Mouse (Mus musculus): ENCODE data around the gene Pou2f1.
A peak's percentile ranks its signal among the peaks of the same experiment; 100 is the strongest.

The Pou2f1 gene

DNA sequence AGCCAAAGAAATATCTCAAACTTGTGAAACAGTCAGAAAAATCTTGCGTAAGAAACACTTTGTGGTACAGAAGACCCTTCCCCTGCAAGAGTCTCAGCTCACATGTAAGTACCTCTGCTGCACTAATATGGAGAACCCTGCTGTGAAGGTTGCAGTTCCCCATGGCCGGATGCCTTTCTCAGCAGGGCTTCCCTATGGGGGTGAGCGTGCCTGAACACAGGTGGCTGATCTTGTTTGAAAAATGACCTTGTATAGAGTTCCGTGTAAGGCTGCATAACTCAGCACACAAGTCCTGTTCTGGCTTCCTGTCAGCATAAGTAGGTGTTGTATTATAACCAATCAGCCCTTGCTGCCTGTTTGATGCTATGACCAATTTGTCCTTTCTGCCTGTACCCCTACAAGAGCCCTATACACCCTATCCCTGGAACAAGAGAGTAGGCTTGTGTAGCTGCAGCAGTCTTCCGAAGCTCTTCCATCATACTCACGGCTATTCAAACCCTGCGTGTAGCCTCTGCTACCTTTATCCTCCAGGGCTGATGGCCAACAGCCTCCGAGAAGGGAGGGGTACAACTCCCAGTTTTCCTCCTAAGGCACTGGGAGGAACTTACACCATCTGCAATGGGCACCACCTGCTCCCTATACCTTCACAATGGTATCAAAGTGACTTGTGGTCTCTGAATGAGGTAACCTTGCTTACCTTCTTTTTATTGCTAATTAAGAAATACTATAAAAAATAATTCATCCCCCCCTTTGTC lies 120.2 kb downstream of the Pou2f1 start:
- no peak for DNase-seq (ENCODE audit: low spot score in 2 of 2)

GRCm38 (mm10) chr1:165878751-165879150 lies 123.7 kb downstream of the Pou2f1 start:
- no peak for DNase-seq (ENCODE audit: low spot score in 2 of 2)

DNA sequence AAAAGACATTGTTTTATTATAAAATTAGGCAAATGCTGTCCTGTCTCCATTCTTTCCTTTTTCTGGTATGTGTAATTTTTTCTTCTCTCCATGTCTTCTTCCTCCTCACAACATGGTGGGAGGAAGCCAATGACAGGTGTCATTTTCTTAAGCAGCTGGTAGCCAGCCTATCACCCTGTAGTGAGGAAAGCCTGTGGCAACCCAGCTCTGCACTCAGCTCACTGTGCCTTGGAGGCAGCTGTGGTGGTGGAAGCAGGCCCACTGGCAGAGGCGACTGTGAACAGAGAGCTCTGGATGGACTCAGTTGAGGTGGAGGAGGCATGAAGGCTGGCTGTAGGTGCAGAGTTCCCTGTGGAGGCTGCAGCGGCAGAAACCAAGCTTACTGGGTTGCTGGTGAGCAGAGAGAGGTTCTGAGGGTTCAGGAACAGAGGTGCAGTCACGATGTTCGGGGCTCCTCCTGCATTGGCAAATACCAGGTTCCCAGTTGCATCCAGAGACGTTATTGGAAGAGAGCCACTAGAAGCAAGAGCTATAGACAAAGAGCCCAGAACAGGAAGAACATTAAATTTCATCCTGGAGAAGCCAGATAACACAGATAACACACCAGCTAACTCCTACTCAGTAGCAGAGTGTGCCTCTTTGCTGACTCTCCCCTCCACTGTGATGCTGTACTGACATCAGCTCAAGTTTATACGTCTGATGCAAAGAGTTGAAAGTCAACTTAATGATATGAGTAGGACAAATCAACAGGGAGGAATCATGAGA lies 126.8 kb downstream of the Pou2f1 start:
- DNase-seq (ENCODE audit: low spot score in 2 of 2): no peak

DNA sequence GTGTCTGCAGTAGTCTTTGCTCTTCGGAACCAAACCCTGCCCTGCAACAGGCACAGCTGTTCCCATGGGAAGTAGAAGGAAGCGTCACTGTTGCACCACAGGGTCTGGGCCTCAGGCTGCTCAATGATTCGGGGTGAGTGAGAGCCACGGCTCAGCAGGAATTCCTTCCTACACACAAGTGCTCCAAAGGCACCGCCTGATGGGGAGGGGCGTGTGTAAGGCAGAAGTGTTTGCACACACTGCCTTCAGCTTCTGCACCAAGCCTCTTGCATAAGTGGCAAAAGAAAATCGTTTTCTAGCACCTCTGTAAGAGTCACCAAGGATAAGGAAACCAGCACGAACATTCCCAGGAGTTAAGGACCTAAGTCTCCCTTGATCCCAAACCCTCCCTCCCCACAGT lies 127.8 kb downstream of the Pou2f1 start:
- DNase-seq (ENCODE audit: low spot score in 2 of 2): no peak

GRCm38 (mm10) chr1:165868659-165869058 lies 133.8 kb downstream of the Pou2f1 start:
- DNase-seq (ENCODE audit: low spot score in 2 of 2): no peak

- DNase-seq (ENCODE audit: low spot score in 2 of 2): no peak
Observed at GRCm38 (mm10) chr1:165866630-165867280, 135.7 kb downstream of the Pou2f1 start.

DNA sequence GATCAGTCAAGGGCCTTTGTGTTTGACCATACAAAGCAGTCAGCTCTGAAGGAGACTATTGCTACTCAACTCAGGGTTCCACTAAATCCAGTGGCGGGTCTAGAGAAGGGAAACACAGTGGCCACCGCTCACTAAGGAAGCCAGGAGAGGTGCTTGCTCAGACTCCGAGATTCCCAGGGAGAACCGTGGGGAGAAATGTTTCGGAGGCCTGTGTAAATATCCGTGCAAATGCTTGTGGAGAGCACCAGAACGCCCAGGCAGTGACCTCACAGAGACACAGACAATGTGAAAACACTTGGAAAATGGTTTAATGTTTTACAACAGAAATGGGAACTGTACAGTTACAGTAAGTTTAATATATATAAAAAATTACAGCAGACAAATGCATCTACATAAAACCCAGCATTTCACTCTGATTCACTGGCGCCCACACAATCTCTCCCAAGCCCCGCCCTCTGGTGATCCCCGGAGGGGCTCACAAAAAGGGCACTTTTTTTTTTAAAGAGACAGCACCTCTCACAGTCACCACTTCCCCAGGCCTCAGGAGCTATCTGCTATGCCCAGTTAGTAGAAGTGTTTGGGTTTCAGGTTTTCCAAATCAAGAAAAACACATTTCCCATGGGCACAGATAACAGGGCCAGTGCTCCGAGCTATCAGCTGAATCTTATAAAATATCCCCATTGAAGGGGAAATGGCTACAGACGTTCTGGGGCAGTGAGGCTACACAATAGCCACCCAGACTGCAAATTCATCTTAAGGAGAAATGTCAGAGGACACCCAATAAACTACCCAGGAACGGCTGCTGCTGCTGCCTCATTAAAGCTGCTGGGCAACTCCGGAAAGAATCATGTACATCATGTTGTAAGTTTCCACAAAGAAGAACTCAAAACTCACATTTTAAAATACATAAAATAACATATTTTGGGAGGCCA lies 137.3 kb downstream of the Pou2f1 start:
- no peak for DNase-seq (ENCODE audit: low spot score in 2 of 2)

GRCm38 (mm10) chr1:165862059-165862458 lies 140.4 kb downstream of the Pou2f1 start:
- no peak for DNase-seq (ENCODE audit: low spot score in 2 of 2)

GRCm38 (mm10) chr1:165861235-165861609 lies 141.3 kb downstream of the Pou2f1 start:
- DNase-seq (ENCODE audit: low spot score in 2 of 2): no peak

GRCm38 (mm10) chr1:165860373-165861234 lies 141.9 kb downstream of the Pou2f1 start:
- DNase-seq (ENCODE audit: low spot score in 2 of 2): no peak

- DNase-seq (ENCODE audit: low spot score in 2 of 2): no peak
Observed at GRCm38 (mm10) chr1:165858356-165858755, 144.1 kb downstream of the Pou2f1 start.

DNA sequence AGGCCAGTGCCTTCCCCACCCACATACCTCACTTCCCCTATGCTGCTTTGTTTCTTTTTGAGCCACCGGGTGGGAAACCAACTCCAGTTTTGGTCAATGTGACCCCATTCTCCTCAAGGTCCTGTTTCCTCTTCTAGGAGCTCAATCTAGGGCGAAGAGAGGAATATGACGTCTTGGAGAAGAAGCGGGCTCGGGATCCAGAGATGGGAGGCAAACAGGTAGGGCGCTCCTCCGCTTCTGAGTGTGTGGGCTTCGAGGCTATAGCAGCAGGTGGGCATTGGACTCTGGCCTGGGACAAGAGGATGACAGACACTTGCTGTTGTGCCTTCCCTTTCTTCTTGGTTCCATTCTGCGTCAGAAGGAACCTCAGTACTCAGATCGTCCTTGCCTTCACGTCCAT lies 145.2 kb downstream of the Pou2f1 start:
- DNase-seq (ENCODE audit: low spot score in 2 of 2): no peak

- no peak for DNase-seq (ENCODE audit: low spot score in 2 of 2)
Observed at GRCm38 (mm10) chr1:165855759-165856545, 146.5 kb downstream of the Pou2f1 start.

GRCm38 (mm10) chr1:165853729-165854420 lies 148.6 kb downstream of the Pou2f1 start:
- DNase-seq (ENCODE audit: low spot score in 2 of 2): peak; percentile 72 to 88

GRCm38 (mm10) chr1:165853131-165853721 lies 149.3 kb downstream of the Pou2f1 start:
- DNase-seq (ENCODE audit: low spot score in 2 of 2): no peak

GRCm38 (mm10) chr1:165852131-165852530 lies 150.3 kb downstream of the Pou2f1 start:
- no peak for DNase-seq (ENCODE audit: low spot score in 2 of 2)

DNA sequence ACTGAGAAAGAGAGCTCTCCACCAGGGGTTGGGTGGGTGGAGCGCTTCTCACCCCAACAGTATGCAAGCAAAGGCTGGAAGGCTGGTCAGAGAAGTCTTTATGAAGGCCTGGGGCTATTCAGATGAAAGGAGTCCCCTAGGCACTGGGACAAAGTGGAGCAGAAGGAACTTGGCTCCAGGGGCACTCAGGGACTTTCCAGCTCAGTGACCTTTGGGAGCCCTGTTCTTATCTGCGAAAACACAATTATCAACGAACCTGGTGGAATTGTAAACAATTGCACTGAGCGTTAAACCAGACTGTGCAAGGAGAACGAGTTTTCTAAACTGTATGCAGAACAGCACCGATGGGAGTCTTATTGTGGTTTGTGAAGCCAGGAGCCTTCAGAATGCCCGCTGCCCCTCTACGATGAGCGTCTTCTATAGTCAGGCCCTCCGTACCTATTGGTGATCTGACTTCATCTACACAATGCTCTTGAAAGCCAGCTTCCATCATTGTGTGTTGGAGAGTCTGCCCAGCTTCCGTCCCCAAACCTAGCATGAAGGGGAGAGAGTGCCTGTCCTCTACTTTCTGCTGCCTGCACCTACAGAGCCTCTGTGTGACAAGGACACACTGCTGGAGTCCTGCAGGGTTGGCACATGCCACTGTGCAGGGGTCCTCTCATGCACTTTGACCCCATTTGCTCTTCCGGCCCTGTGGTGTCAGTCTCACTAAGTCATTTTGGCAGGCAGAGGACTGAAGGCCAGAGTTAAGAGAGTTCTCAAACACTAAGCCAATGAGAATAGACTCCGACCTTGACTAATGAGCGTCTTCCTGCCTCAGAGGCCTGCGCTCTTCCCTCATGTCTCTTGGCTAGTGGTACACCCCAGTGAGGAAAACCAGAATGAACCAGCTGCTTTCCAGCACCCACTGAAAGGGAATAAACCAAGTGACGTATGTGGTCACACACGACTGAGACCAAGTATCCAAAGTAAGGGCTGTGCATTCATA lies 152.7 kb downstream of the Pou2f1 start:
- no peak for DNase-seq (ENCODE audit: low spot score in 2 of 2)

GRCm38 (mm10) chr1:165848881-165849280 lies 153.6 kb downstream of the Pou2f1 start:
- DNase-seq (ENCODE audit: low spot score in 2 of 2): peak in 1 of 2 experiments; percentile 47
